Mouse (Mus musculus) hematopoietic stem cell, adult 5-6 weeks (primary cell): ENCODE measurements at regions not wholly inside any gene's neighbourhood (a gene's known extent, or its start where the extent isn't known, plus 50 kb on each side); places are given as distances from the start of the nearest gene placed in this dataset.
"Not testable (repeated sequence)": the region's sequence is repeated elsewhere in the genome, so short reads cannot be mapped to it uniquely, and the experiment has no call there.

Source experiments
- ATAC-seq, 2 experiments: fragments of 125-278 bp in 1 of 2; replicated peaks in 1 of 2; 2 replicates each; pipeline ENCODE4 v1.8.0; 2016 to 2017; ENCODE audit warnings: inconsistent platforms in 2 of 2, mild to moderate bottlenecking in 2 of 2, moderate number of reproducible peaks in 2 of 2, low read depth in 1 of 2, moderate TSS enrichment in 1 of 2; ENCODE audit not compliant: low FRiP score in 2 of 2, poor library complexity in 2 of 2, severe bottlenecking in 2 of 2, insufficient read depth in 1 of 2, low TSS enrichment in 1 of 2

DNA sequence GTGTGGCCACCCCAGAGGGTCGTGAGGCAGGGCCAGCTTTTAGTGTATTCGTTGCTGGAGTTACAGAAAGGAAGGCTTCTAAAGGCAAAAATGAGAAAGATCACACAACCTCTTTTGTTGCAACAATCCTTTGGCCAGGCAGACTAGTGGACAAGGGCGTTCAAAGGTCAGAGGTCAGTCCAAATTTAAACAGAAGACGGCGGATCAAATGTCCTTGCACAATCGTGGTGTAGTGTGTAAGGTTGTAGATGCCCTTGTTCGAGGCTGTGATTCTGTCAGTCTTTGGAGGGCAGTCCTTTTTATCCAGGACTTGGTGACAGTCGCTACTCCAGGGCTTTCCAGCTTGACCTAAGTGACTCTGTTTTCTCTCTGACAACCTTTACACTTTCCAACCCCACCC is 76.6 kb upstream of the Cpsf6 start:
- no peak for ATAC-seq

DNA sequence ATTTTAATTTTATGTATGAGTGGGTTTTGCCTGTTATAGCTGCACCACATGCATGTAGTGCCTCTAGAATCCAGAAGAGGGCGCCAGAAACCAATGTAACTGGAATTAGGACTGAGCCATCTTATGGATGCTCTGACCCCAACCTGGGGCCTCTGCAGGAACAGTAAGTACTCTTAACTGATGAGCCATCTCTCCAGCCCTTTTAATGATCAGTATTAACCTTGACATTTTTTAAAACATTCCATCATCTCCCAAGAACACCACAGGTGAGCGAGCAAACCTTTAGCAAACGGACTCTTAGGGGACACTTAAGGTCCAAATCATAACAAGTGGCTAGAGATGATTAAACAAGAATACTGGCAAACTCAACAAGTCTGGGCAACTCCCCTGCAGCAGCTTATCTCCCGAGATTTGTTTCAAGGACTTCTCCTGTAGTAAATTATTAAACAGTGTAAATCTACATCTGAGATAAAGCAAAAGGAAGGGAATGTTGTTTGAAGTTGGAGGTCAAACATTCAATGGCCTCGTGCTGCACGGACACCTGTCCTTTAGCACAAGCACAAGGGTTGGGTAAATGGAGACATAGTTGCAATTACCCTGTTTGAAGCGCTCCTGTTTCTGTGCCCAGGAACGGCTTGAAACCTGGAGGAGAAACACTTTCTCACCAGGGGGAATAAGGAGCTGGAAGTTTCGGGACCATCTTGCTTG is 75.9 kb upstream of the Cpsf6 start:
- peak; percentile 55 to 64; a peak in 2 of 4 replicates for ATAC-seq

- no peak for ATAC-seq
Measured at GRCm38 (mm10) chr10:117454711-117455591, 75.1 kb upstream of the Cpsf6 start.

- ATAC-seq, result no peak
Measured at GRCm38 (mm10) chr10:117454171-117454500, 74.3 kb upstream of the Cpsf6 start.

- ATAC-seq, result no peak
Measured at GRCm38 (mm10) chr10:117453406-117454170, 73.8 kb upstream of the Cpsf6 start.

DNA sequence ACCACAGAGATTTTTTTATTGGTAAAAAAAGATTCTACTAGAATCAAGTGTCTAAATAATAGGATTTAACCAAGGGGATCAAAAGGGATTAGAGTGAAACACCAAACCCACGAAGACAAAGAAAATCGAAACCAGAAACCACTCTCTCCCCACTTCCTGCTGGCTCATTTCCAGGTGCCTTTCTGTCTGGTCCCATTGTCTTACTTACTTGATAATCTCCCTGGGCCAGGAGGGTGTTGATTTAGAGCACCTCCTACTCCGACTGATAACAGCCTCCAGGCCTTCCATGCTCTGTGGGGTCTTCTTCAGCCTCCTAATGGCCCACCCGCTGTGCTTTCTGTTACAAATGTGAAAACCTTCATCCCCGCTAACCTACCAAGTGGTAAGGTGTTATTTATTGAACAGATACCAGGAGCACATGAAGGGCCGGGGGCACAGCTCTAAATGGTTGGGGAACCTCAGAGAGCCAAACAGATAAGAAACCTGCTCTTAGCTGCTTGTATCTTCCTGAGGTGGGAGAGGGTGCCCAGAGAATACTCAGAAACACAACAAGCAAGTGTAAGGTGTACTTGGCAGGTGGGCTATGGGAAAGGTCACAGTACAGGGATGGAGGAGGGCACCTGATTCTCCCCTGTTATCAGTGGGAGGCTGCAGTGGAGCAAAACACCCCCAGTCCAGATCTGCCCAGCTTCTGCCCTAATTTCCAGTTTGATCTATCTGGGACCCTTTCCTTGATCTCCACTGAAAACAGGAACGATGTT is 72.6 kb upstream of the Cpsf6 start:
- ATAC-seq, result peak; percentile 57 to 65; a peak in 2 of 4 replicates

DNA sequence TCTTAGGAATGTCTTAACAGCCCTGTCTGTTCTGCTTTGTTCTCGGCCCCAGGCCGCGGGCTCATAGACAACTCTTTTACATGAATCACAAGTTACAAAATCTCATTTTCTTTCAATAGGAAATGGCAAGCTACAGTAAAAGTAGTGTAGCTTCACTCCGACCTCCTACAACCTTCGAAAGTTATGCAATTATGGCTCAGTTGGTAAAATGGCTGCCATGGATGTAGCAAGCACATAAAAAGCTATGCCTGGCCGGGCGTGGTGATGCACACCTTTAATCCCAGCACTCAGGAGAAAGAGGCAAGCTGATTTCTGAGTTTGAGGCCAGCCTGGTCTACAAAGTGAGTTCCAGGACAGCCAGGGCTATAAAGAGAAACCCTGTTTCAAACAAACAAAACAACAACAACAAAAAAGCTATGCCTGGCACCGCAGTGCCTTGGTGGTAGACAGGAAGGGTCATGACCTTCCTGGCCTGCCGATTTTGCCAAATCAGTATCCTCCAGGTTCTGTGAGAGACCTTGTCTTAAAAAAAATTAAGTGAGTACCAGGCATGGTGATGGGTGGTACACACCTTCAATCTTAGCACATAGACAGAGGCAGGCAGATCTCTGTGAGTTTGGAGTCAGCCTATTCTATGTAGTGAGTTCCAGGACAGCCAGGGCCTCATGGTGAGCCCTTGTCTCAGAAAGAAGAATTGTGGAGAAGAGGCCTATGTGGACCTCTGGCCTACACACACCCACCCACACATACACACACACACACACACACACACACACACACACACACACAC is 71.8 kb upstream of the Cpsf6 start:
- ATAC-seq, result no peak

DNA sequence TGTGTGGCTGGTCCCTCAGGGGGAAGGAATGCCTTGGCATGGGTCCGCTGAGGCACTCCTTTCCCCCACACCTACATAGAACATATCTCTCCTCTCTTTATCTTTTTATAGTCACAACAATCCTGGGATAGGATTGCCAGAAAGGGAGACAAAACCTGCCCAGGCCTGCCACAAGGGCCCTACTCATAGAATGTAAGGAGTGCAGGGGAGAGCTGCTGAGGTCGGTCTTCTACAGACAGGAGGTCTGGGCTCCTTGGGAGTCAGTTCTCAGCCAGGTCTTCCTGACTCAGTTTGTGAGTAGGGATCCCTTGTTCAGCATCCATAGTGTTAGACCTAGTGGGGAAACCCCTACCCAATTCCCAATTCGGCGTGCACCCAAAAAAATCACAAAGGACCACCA is 70.8 kb upstream of the Cpsf6 start:
- no peak for ATAC-seq

GRCm38 (mm10) chr10:117450240-117450569 is 70.4 kb upstream of the Cpsf6 start:
- ATAC-seq, result no peak

GRCm38 (mm10) chr10:117449416-117450239 is 69.8 kb upstream of the Cpsf6 start:
- 0 out of 4 replicates have a peak, but pooled peaks of 1 of the 2 experiments have one; percentile 21 for ATAC-seq

DNA sequence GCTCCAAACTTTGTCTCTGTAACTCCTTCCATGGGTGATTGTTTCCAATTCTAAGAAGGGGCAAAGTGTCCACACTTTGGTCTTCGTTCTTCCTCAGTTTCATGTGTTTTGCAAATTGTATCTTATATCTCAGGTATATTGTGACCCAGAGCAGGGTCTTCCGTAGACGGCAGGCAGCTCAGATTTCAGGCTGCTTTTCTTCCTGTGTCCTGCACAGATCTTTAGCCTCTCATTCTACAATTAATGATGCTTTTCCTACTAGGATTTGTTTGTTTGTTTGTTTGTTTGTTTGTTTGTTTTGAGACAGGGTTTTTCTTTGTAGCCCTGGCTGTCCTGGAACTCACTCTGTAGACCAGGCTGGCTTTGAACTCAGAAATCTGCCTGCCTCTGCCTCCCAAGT is 69.0 kb upstream of the Cpsf6 start:
- ATAC-seq, result not testable (repeated sequence)

- no peak for ATAC-seq
Measured at GRCm38 (mm10) chr10:117447626-117448025, 67.8 kb upstream of the Cpsf6 start.

- no peak for ATAC-seq
Measured at GRCm38 (mm10) chr10:117447206-117447605, 67.4 kb upstream of the Cpsf6 start.

DNA sequence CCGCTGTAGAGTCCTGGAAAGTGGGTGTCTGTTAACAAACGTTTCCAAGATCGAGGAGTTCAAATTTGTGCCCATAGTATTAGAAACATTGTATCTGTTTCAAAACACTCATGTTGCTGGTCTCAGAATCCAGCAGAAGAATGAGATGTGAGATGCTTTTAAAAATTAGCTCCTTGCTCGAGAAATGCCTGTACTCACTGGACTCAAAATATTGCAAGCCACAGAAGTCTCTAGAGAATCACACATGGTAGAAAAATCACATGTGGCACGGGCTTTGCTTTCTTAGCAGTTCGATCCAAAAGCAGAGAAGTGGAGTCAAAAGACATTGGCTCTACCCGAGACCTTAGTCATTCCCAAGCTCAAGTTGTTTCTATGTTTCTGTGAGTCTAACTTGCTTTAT is 67.0 kb upstream of the Cpsf6 start:
- ATAC-seq, result no peak

- no peak for ATAC-seq
Measured at GRCm38 (mm10) chr10:117445801-117446490, 66.1 kb upstream of the Cpsf6 start.
